Mouse (Mus musculus): ENCODE results near the gene 1810024B03Rik. TPM values are rescaled to one million over a fixed set of nuclear protein-coding genes. Genes with fewer than 3 reads are reported as not detected.

1810024B03Rik gene
- total and polyA plus RNA-seq, 3 experiments = 0.77 to 1.2 (median 0.93) TPM

- Histone ChIP-seq H3K4me2 (ENCODE audit: insufficient read depth, low read depth, poor library complexity, severe bottlenecking) (peak within 1 kb of the TSS; percentile 87), H3K79me2 (replicated peaks; ENCODE audit: control insufficient read depth, extremely low read depth, insufficient read depth, poor library complexity, severe bottlenecking) (peaks cover 15% of the 10 kb centered on the region), H3K27ac (ENCODE audit: insufficient read depth, low read depth) (peak within 1 kb of the TSS; percentile 51; the same call in 1 of the 2 replicates), H3K27me3 (replicated peaks) (no peaks in the 10 kb centered on the region), H3K9me3 (replicated peaks; ENCODE audit: low read length) (peaks cover 13% of the 10 kb centered on the region), H3K9ac (ENCODE audit: insufficient read depth, low read depth) (peak within 1 kb of the TSS; percentile 75), H3K4me3 (replicated peaks in 1 of 3; ENCODE audit: low read depth in 2 of 3, low read length in 2 of 3, poor library complexity in 1 of 3) (peak within 1 kb of the TSS; percentile 70 to 74 (median 71)), H3K36me3 (replicated peaks in 1 of 2; ENCODE audit: control insufficient read depth in 1 of 2, insufficient read depth in 1 of 2, low read length in 1 of 2) (peaks cover 19 to 37% of the 10 kb centered on the region in 2 experiments), H3K4me1 (ENCODE audit: control insufficient read depth in 1 of 2, insufficient read depth in 2 of 2) (peaks cover 14 to 38% of the 10 kb centered on the region in 2 experiments)
- DNase-seq (ENCODE audit: extremely low read depth) = peak; percentile 92
- in situ Hi-C loops (cut with MboI; ENCODE audit: low pct_ligation_motif_present, low pct_unique_long_range_greater_than_20kb, low sequenced_read_pairs) = no loop called here
- dilution Hi-C loops (cut with MboI; ENCODE audit: extremely low pct_ligation_motif_present, extremely low pct_unique_long_range_greater_than_20kb, low sequenced_read_pairs) = no loop called here
- 0 out of 2 replicates have a peak, but pooled peaks have one; percentile 31 for TF ChIP-seq UBTF (IDR thresholded peaks at IDR 0.05; ENCODE audit: low read depth, low read length)
- TF ChIP-seq ETS1 (conservative IDR thresholded peaks at IDR 0.05; ENCODE audit: low read depth, low read length) = peak; percentile 44
- TF ChIP-seq ZNF384 (IDR thresholded peaks at IDR 0.05; ENCODE audit: low read depth, low read length) = no peak
- peak; percentile 90 for TF ChIP-seq IRF4 (IDR thresholded peaks at IDR 0.05; ENCODE audit: low read depth, low read length)
- peak; percentile 72 for TF ChIP-seq POLR2AphosphoS2 (IDR thresholded peaks at IDR 0.05; ENCODE audit: low read depth, low read length)
- peak; percentile 31; the same call in 1 of the 2 replicates for TF ChIP-seq MYC (IDR thresholded peaks at IDR 0.05; ENCODE audit: low read depth, low read length)
- no peak for TF ChIP-seq CHD1 (IDR thresholded peaks at IDR 0.05; ENCODE audit: low read depth, low read length)
- TF ChIP-seq E2F4 (IDR thresholded peaks at IDR 0.05; ENCODE audit: insufficient replicate concordance, low read depth, low read length) = peak; percentile 55; the same call in 1 of the 2 replicates
- no peak for TF ChIP-seq CTCF (conservative IDR thresholded peaks at IDR 0.05 in 1 of 2, IDR thresholded peaks at IDR 0.05 in 1 of 2; ENCODE audit: low read depth in 2 of 2, low read length in 2 of 2)
- TF ChIP-seq GABPA (IDR thresholded peaks at IDR 0.05; ENCODE audit: insufficient replicate concordance, low read depth, low read length) = no peak
- TF ChIP-seq SIN3A (IDR thresholded peaks at IDR 0.05; ENCODE audit: low read length) = peak; percentile 88
- peak; percentile 63; the same call in 1 of the 2 replicates for TF ChIP-seq MEF2A (IDR thresholded peaks at IDR 0.05; ENCODE audit: borderline replicate concordance, low read depth, low read length)
- TF ChIP-seq MAFK (IDR thresholded peaks at IDR 0.05; ENCODE audit: insufficient replicate concordance, low read length) = no peak
- TF ChIP-seq PAX5 (IDR thresholded peaks at IDR 0.05; ENCODE audit: low read length) = no peak
- TF ChIP-seq ZMIZ1 (IDR thresholded peaks at IDR 0.05; ENCODE audit: low read depth, low read length) = no peak; the same call in 1 of the 2 replicates
- peak; percentile 4; the same call in 1 of the 2 replicates for TF ChIP-seq BHLHE40 (IDR thresholded peaks at IDR 0.05; ENCODE audit: low read depth, low read length)
- TF ChIP-seq NRF1 (IDR thresholded peaks at IDR 0.05; ENCODE audit: low read depth, low read length) = no peak
- TF ChIP-seq JUN (IDR thresholded peaks at IDR 0.05; ENCODE audit: insufficient read depth, low read depth, low read length) = peak; percentile 74
- no peak for TF ChIP-seq SMC3 (IDR thresholded peaks at IDR 0.05; ENCODE audit: low read depth, low read length)
- 0 out of 2 replicates have a peak, but pooled peaks have one; percentile 51 for TF ChIP-seq CHD2 (IDR thresholded peaks at IDR 0.05; ENCODE audit: low read length)
- peak; percentile 90 for TF ChIP-seq MXI1 (IDR thresholded peaks at IDR 0.05; ENCODE audit: low read depth, low read length)
- TF ChIP-seq ZKSCAN1 (IDR thresholded peaks at IDR 0.05; ENCODE audit: borderline replicate concordance, low read depth, low read length) = no peak
- peak; percentile 82; the same call in 1 of the 2 replicates for TF ChIP-seq RCOR1 (conservative IDR thresholded peaks at IDR 0.05; ENCODE audit: low read depth, low read length)
- no peak for TF ChIP-seq ZC3H11A (IDR thresholded peaks at IDR 0.05; ENCODE audit: low read depth, low read length)
- TF ChIP-seq HCFC1 (IDR thresholded peaks at IDR 0.05; ENCODE audit: low read depth, low read length) = peak; percentile 42; the same call in 1 of the 2 replicates
- no peak for TF ChIP-seq USF1 (IDR thresholded peaks at IDR 0.05; ENCODE audit: low read depth, low read length)
- peak; percentile 90 for TF ChIP-seq MAX (IDR thresholded peaks at IDR 0.05; ENCODE audit: low read length)
- TF ChIP-seq POLR2A (IDR thresholded peaks at IDR 0.05; ENCODE audit: low read depth, low read length) = peak; percentile 93
- no peak for TF ChIP-seq RAD21 (IDR thresholded peaks at IDR 0.05; ENCODE audit: low read depth, low read length)
- peak; percentile 97 for TF ChIP-seq MAZ (IDR thresholded peaks at IDR 0.05; ENCODE audit: low read depth, low read length)
- no peak for TF ChIP-seq KAT2A (IDR thresholded peaks at IDR 0.05; ENCODE audit: insufficient replicate concordance, low read length)
- TF ChIP-seq ELF1 (IDR thresholded peaks at IDR 0.05; ENCODE audit: low read depth, low read length) = peak; percentile 59; the same call in 1 of the 2 replicates
- TF ChIP-seq USF2 (conservative IDR thresholded peaks at IDR 0.05; ENCODE audit: low read depth, low read length) = no peak
- peak; percentile 81 for TF ChIP-seq EP300 (IDR thresholded peaks at IDR 0.05; ENCODE audit: low read length)
- peak; percentile 81 for TF ChIP-seq JUND (conservative IDR thresholded peaks at IDR 0.05; ENCODE audit: low read depth, low read length)
- TF ChIP-seq NELFE (IDR thresholded peaks at IDR 0.05; ENCODE audit: low read depth, low read length) = peak; percentile 89
- TF ChIP-seq TCF12 (IDR thresholded peaks at IDR 0.05; ENCODE audit: low read depth, low read length) = peak; percentile 39
- TF ChIP-seq TBP (conservative IDR thresholded peaks at IDR 0.05; ENCODE audit: low read depth, low read length) = no peak
Observed at GRCm38 (mm10) chr2:127143158-127144063, 64.7 kb downstream of the 1810024B03Rik start, which contains the start of gene Itpripl1. TSS of gene Itpripl1 (minus strand) at chr2:127143442.

Data from CH12.LX (cell line).